Mouse (Mus musculus): ENCODE data around the gene Chrm1.

DNA sequence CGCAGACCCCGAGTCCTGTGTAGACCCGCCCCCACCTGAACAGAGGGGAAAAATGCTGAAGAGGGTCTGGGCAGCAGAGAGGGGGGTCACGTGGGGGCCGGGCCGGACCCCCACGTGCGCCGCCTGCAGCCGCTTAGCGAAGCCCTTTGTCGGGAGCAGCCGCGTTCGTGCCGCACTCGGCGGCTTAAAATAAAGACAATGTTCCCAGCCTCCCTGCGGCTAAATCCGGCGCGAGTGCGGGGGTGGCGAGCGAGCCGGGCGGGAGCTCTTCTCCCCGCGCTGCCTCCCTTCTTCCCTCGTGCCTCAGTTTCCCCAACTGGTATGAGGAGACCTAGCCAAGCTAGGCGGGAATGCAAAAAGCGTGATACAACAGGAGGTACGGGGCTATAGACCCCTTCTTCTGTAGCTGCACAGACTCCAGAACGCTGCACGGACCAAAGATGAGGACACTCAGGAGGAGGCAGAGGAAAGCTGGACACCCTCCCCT lies 1.7 kb upstream of the Chrm1 start:
- no peak; the same call in 1 of the 2 replicates for TF ChIP-seq CTCF (IDR thresholded peaks at IDR 0.05)
- no peak for TF ChIP-seq EP300 (IDR thresholded peaks at IDR 0.05)

All from lung, postnatal 0 days (tissue).